Mouse (Mus musculus) fibroblast of lung, adult 2 months (primary cell): Measurements from ENCODE around the gene Rab1a.
"Not testable (repeated sequence)": the region's sequence is repeated elsewhere in the genome, so short reads cannot be mapped to it uniquely, and the experiment has no call there.

Experiments
- DNase-seq: peaks from one replicate; pipeline ENCODE4 v3.0.0-alpha.2; 2011; ENCODE audit warnings: low read depth

The Rab1a gene

DNA sequence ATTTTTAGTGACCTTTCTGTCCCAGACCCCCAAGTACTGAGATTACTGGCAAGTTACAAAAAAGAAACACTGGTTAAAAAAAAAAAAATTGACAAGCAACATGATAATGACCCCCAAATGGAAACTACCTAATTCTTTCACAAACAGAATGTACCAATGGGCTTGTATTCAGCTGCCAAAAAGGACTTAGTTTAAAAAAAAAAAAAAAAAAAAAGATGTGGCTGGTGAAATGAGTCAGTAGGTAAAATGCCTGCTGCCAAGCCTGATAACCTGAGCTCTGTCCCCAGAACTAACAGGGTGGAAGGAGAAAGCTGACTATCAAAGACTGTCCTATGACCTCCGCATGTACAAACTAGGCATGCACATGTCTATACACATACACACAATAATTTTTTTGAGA is 16.0 kb downstream of the Rab1a start:
- no peak for DNase-seq

DNA sequence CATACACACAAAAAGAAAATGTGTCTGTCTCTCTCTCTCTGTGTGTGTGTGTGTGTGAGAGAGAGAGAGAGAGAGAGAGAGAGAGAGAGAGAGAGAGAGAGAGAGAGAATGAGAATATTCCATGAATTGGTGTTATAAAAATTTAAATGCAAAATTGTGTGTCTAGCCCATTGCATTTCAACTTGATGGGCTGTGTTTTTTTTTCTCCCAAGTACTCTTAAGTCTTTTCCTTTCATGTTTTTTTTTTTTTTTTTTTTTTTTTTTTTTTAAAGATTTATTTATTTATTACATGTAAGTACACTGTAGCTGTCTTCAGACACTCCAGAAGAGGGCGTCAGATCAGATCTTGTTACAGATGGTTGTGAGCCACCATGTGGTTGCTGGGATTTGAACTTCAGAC is 20.4 kb downstream of the Rab1a start:
- not testable (repeated sequence) for DNase-seq

DNA sequence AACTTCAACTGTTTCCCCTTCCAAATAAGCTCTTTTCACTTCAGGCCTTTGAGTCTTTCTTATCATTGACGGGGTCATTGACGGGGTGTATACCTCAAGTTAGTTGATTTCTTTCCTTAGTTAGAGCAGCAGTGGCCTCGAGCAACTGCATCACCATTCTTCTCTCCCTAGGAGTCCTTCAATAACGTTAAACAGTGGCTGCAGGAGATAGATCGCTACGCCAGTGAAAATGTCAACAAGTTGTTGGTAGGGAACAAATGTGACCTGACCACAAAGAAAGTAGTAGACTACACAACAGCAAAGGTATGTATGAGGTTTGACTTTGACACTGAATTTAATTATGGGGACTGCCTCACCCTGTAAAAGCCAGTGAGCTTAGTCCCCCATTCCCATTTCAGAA is 23.0 kb downstream of the Rab1a start:
- no peak for DNase-seq

DNA sequence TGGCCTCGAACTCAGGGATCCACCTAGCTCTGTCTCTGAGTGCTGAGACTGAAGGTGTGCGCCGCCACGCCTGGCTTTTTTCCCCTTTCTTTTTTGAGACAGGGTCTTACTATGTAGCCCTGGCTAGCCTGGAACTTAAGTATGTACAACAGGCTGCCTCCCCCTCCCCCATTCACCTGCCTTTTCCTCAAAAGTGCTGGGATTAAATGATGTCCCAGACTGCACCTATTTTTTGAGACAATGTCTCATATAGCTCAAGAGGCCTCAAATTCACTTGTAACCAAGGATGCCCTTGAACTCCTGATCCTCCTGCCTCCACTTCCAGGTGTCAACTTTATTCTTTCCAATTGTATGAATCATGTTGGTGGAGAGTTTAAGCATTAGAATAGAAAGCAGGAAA is 24.7 kb downstream of the Rab1a start:
- DNase-seq: no peak

DNA sequence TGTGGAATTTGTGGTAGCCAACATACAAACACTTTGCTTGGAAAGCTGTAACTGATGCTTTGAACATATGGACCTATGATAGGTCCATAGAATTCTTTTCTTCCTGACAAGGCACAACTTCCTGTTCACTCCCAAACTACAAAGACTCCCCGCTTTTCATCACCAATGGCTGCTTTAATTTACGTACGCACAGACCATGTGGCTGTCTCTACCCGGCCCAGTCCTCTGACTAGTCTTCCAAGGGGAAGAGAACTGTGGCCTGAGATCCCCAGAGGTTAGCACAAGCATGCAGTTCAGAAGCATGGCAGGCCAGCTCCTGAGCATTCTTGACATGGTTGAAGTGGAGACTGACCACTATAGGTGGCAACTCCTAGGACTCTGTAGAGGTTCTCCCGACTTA is 27.4 kb downstream of the Rab1a start:
- no peak for DNase-seq

DNA sequence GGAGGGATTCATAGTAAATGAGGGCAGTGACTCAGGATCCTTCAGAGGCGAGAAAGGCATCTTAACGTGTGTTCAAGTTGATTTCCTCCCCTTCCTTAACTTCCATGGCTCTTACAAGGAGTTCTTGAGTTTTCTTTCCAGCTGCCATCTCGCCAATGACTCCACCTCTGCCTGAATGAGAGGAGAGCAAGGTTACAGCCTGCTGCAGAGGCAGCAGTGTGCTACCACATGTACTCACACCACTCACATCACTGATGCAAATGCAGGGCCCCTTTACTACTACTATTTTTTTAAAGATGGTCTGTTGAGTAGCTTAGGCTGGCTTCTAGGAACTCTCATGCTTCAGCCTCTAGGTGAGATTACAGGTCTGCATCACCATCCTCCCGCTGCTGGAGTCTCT is 28.1 kb downstream of the Rab1a start:
- DNase-seq: no peak

DNA sequence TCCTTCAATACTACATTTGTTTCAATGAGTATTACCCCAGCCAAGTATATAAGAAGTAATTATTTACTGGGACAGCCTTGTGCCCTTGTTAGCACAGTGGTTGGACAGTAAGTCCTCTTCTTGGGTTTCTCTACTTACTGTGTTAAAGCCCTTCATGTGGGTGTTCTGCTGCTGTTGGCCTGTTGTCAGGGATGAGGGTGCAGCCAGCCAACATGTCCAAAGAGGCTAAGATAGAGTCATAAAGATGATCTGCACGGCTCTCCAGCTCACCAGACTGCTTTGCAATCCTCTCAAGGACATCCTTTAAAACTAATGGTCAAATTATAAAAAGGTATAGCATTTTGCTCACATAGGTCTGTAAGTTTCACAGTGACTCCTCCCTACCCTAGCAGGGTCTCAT is 29.1 kb downstream of the Rab1a start:
- no peak for DNase-seq

DNA sequence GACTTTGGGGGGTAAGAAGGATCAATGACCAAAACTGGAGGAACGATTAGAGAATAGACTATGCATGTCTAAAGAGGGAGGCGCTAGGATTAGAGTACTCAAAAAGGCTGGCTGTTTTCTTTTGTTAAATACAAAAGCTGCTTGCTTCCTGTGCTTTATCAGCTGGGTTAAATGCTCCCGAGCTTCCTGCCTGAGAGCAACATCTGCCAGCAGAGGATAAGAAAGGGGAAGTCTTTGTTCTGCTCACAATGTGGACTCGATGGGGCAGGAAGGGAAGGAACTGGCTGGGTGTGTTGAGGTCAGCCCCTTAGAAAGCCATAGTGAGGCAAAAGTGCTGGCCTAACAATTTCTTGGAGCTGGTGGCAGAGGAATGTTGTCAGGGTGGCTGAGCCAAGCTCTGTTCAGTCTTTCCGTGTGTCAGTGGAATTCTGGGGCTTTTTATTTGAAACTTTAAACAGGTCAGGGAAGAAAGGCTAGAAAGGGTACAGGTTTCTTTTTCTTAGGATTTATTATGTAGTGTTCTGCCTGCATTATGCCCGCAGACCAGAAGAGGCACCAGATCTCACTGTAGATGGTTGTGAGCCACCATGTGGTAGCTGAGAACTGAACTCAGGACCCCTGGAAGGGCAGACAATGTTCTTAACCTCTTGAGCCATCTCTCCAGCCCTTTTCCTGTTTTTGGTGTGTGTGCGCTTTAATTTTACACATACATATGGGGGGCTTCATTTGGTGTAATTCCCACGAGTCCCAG is 30.1 kb downstream of the Rab1a start:
- DNase-seq: no peak

DNA sequence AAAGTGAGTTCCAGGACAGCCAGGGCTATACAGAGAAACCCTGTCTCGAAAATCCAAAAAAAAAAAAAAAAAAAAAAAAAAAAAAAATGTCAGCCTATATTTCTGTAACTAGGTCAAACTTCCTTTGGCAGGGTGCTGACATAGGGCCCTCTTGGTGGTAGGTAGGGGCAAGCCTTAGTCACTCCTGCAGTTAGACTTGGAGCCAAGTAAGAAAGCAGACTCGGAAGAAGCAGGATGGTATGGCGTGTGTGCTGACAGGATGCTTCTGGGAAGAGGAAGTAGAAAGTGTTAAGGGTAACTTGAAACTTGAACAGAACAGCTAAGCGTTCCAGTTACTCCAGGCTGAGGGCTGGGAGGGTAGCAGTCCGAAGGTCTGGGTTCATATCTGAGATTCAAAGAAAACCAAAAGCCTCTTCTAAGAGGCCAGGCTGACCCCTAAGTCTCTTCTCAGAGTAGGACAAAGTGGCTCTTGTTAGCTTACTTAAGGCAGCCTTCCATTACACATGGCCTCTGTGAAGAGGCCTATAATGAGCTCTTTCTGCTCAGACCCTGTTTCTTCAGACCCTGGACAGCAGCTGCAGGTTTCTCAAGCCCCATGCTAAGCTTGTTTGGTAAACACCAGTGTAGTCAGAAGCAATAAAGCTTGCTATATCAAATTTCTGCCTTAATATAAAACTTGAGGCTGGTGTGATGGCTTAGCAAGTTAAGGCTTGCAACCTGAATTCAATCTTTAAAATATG is 31.0 kb downstream of the Rab1a start:
- no peak for DNase-seq

DNA sequence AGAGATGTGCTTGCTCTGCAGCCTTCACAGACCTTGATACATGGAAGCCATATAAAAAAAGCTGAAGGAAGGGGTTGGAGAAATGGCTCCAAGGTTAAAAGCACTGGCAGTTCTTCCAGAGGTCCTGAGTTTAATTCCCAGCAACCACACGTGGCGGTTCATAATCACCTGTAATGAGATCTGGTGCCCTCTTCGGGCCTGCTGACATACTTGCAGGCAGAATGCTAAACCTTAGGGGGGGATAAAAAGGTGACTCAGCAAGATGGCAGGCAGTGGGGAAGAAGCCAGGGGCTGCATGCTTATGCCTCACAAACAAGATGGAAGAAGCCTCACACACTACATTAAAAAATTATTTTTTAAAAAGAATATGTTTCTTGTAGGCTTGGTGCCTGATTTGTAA is 33.0 kb downstream of the Rab1a start:
- DNase-seq: no peak

DNA sequence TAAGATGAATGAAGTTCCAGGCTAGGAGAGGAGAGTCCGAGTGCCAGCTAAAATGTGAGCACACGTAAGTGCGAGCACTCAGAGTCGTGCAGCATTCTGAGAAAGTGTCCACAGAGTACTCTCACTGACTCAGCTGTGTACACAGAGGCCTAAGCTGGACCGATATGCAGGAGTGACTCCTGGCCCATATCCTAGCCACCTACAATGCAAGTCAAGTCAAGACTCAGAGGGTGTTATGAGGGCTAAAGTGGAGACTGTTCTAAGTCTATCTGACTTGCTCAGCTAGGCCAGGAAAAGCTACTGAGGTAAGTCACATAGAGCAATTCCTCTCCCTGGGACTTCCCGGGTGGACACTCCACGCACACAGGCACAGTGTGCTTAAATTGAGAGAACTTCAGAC is 35.8 kb downstream of the Rab1a start:
- no peak for DNase-seq

DNA sequence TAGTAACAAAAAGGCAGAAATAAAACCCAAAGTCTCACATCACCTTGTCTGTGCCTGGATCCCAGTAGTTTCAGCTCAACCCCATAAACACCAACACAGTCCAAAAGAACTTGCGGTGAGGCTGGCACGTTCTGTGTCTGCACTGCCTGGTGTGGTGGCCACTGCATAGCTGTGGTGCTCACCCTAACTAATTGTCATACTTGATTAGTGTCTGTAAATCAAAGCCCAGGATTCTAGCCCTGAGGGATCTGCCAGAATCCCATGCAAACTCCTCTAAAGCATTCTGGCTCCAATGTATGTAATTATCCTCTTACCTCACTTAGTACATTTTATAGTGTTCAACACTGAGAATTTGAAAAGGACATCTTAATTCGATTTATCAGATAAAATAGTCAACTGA is 36.7 kb downstream of the Rab1a start:
- DNase-seq: no peak

DNA sequence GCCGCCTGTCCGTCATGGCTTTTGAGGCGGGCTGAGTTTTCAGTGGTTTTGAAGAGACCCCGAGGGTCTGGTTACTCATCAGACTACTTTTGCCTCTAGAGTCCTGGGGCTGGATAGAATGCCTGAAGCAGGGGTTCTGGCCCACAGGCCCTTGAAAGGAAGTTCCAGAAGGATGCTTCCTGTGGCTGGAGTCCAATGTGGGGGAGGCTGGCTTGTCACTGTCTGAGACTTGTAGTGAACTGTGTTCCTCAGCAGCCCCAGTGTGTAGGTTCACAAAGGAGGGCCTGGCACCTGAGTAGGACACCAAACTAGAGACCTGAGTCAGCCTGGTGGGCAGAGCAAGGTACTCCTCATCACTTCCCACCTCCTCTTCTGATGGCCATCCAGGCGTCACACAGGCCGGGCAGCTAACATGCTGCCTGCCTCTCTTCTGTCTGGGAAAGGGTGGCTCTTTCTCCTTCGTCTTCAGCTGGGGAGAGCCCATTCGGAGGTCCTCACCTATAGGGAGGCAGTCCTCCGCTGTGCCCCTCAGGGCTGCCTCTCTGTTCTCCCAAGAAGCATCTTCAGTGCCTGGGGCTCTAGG is 38.1 kb downstream of the Rab1a start:
- DNase-seq: no peak

DNA sequence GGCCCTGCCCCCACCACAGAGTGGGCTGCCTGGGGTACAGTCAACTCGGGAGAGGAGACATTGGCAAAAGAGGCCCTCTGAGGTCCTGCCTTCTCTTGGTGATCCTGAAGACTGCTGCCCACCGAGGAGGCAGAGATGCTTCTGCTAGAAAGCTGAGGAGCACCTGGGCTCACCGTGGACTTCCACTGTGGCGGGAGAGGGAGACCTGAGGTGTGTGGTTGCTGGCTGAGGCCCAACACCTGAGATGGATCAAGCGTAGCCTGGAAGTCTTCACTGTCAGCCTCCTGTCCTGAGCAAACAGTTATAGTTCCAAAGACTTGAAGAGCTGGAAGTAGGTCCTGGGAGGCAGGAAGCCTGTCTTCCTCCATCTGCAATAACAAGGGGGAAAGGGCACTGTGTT is 39.1 kb downstream of the Rab1a start:
- no peak for DNase-seq

DNA sequence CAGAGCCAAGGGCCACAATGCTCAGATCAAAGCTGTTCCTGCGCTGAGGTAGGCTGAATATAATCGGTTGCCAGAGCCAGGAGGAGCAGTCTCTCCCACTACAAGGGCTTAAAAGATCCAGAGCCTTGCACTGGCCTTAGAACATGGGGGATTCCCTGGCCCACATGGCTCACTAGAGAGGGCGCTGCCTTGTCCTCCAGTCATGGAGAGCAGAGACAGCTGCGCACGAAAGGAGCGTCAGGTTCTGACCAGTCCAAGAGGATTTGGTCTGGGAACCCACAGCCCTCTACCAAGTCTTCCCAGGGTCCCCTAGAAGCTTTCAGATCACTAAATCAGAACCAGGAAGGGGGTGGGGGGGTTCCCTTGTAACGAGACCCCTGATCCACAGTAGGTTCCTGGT is 40.1 kb downstream of the Rab1a start:
- no peak for DNase-seq

DNA sequence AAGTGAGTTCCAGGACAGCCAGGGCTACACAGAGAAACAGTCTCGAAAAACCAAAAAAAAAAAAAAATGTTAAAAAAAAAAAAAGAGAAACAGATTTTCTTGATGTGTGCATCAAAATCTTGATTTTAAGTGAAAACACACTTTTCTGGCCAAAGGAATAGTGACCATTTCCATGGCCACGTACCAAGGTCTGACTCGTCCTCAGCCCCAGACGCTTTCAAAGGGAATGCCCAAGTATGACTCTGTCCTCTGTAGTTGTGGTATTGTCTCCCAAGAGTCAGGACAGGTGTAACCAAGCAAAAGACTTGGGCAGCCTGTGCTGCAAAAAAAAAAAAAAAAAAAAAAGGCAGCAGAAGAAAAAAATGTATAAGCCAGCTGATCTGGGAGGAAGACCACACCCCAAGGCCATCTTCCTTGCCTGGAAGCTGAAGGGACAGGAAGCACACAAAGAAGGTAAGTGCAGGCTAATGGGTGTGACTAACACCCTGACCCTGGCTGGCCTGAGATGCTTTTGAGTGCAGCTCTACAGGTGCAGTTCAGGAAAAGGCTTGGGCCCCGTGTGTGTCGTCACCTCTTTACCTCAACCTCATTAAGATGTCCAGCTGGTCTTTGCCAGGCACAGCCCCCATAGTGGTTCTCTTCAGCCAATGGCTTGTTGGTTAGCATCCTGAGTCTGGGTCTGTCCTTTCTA is 41.3 kb downstream of the Rab1a start:
- no peak for DNase-seq

DNA sequence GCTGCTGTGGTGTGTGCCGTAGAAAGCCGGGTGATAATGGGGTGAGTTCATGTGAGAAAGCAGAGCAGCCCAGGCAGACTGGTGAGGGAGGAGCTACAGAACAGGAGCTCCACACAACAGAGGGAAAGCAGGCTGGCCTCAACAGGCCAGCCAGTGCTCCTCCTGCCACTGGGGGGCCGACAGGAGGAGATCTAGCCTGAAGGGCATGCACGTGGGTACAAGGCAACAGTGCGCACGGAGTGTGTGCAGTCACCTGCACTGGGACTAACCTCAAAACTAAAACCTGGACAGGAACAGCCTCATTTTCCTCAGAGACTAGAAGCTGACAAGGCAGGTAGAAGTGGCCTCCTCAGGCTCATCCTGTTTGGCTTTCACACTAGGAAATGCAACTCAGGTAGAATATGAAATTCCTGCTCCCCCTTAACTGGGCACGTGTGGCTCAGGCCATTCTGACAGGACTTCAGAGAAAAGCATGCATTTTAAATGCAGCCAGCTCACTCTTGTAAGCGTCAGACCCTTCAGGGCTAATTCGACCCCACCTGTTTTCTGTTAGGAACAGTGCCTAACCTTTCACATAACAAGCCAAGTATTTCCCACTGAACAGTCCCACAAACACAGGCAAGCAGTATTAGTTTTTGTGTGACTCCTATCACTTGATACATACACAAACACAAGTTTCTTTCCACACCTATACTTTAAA is 42.1 kb downstream of the Rab1a start:
- DNase-seq: no peak

DNA sequence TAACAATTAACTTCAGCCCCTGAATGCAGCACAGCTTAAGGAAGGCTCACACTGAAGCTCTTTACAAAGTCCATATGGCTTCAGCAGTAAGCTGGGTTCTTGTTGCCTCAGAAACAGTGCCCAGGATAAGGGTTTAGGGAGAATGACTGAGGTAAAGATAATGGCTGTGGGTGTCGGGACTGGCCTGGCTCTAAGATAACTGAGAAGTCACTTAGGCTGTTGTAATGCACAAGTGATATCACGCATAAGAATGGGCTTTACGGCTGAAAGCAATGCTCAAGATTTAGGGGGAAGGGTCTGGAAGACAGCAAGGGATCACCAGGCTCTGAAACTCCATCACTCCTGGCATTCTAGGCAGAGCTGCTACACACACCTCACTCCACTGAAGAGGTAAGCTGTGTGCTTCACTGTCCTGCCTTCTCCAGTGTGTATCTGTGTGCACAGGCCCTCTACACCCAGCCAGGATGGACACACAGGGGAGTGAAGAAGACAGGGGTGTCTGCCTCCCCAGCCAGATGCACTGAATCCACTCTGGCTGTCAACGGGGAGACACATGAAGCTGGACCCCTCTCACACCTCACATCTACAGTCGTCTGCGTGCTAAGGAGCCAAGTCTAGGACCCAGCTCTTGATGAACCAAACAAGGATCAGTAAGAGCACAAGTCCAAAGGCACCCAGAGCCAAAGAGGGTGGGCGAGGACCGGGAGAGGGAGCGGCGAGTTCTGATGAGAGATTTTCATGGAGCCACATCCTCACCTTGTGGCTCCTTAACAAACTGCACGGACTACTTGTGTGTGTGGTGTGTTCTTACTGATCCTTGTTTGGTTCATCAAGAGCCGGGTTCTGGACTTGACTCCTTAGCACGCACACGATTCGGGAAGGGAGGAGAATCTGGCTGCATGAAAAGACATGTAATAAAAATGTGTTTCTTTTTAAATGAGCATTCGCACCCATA is 43.4 kb downstream of the Rab1a start:
- DNase-seq: no peak

DNA sequence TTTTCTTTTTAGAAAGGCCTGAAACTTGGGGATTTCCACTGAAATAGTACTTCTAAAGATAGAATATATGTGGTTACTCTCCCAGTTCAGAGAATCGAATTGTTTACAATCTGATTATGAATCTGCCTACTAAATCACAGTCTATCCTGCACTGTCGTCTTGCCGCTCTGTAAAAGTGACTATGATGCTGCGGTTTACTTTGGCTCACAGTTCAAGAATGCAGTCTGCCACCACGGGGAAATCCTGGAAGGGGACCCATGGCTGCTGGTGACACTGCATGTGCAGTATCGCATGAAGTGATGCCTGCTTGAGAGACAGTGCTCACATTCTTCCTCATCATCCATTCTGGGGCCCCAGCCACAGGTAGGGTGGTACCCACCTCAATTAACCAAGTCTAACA is 44.1 kb downstream of the Rab1a start:
- DNase-seq: no peak

DNA sequence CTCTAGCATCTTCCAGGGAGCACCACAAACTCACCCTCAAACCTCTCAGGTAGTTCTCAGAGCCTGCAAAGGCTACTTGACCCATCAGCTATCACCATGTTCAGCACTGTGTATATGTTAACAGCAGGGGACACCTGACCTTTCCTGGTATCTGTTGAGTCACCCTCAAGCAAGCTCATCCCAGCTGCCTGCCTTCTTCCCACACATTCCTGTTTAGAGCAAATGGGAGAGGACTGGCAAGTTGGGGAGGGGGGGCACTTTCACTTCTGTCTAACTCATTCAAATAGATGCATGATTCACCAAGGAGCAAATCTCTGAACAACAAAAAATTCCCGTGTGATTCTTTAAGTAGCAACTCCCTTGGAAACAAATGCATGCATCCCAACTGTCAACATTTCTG is 45.4 kb downstream of the Rab1a start:
- no peak for DNase-seq
